Mouse (Mus musculus) thymus, postnatal 36 days (tissue): ENCODE data around the gene Hltf.

Source experiments
- DNase-seq, 2 experiments: peaks; one replicate each; pipeline ENCODE4 v3.0.0; 2022; ENCODE audit warnings: mixed read lengths in 2 of 2

Gene Hltf

GRCm38 (mm10) chr3:20147647-20148046, 90.0 kb downstream of the Hltf start:
- DNase-seq: no peak

- DNase-seq: no peak
Observed at GRCm38 (mm10) chr3:20150511-20150910, 92.9 kb downstream of the Hltf start.

GRCm38 (mm10) chr3:20151651-20152050, 94.0 kb downstream of the Hltf start:
- DNase-seq: no peak

- DNase-seq: peak; percentile 79 to 80
Observed at GRCm38 (mm10) chr3:20154531-20155367, 97.1 kb downstream of the Hltf start, which contains the start of gene Gyg. TSS of gene Gyg (minus strand) at chr3:20155317.

GRCm38 (mm10) chr3:20155476-20155875, 97.9 kb downstream of the Hltf start:
- DNase-seq: no peak

GRCm38 (mm10) chr3:20167487-20167886, 109.9 kb downstream of the Hltf start:
- no peak for DNase-seq
